Comparison of ENCODE assay signal across 9 mouse cellular contexts in the genomic region with DNA sequence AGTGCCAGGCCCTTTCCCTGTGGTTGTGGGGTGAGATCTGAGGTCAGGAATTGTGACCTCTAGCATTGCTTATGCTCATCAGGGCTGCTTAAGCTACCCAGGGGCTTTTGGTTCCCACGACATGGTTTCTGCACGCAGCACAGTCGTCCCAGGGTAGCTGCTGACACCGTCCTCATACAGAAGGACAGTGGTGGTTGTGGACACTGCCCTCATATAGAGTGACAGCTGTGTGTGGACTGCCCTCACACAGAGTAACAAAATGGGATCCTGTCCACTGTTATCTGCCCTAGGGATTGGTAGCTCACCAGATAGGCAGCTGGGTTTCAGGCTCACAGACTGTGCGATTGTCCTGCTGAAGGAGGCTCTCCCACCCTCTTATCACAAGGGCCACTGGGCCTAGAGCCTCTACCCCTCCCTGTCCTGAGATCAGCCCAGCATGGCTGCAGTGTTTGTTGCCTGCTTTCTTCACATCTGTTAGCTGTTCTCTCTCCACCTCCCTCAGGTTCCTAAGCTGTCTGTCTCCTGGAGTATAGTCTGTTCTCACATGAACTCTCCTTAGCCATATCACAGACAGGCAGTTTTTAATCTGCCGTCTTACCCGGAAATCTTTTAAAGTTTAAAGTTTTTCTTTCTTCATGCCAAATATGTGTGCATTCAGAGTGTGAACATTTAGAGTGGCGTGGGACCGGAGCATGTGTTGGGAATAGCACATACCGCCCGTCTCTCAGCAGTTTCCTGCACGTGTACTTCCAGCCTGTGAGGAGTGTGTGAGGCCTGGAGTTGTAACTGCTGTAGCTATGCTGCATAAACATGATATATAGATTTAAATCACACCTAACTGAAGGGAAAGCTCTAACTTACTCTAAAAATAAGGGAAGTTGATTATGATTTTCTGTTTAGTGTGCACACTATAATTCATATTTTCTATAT. TPM values are rescaled to one million over a fixed set of nuclear protein-coding genes. Genes with fewer than 3 reads are reported as not detected.
DNase-seq lines count a peak whose midpoint lies in the region; ATAC-seq and TF ChIP-seq lines count a peak whose summit lies in the region.
"Had no signal": no experiment of that assay in that cellular context is flagged by ENCODE, and none has a peak within 500 bp of the region (broad histone marks: within the 10 kb centered on the region; RNA-seq: fewer than 3 reads in every experiment).

No protein-coding gene starts in this region.

- H3K4me3 ChIP-seq in neural tube, embryonic 11.5 days (ENCODE audit: low read depth, low read length) = no peak overlapping the region
- no peak overlapping the region for H3K4me3 ChIP-seq in forebrain, embryonic 11.5 days (ENCODE audit: low read depth, low read length)
- H3K4me3 ChIP-seq in limb, embryonic 10.5 days = no peak overlapping the region
- H3K4me3 ChIP-seq in layer of hippocampus, adult 2 months = no peak overlapping the region

- no peak for DNase-seq in neural tube, embryonic 11.5 days (ENCODE audit: low spot score)
- no peak for DNase-seq in neural tube, embryonic 10.5 days (ENCODE audit: extremely low spot score, low spot score)
- no peak for DNase-seq in forebrain, embryonic 11.5 days (ENCODE audit: low spot score)
- no peak for DNase-seq in limb, embryonic 10.5 days (ENCODE audit: low spot score)
- peak; percentile 39 to 53 for DNase-seq in spleen, postnatal 36 days (ENCODE audit: low spot score in 2 of 2)
- no peak for DNase-seq in frontal cortex, postnatal 25 days (ENCODE audit: low spot score in 2 of 2)
- DNase-seq in layer of hippocampus, adult 2 months (ENCODE audit: low spot score in 2 of 2) = no peak
- no peak for DNase-seq in layer of hippocampus, postnatal 14 days (ENCODE audit: low spot score in 2 of 2)
- DNase-seq: kidney, adult 18-20 months had no signal

- no peaks in the 10 kb centered on the region; the same call in 1 of the 2 replicates for H3K4me1 ChIP-seq in neural tube, embryonic 11.5 days (ENCODE audit: control insufficient read depth, insufficient read depth, low read length)
- peaks cover 2% of the 10 kb centered on the region; the same call in 1 of the 2 replicates for H3K4me1 ChIP-seq in forebrain, embryonic 11.5 days (replicated peaks; ENCODE audit: control insufficient read depth, insufficient read depth, low read length)
- H3K4me1 ChIP-seq in limb, embryonic 10.5 days = peaks cover 20% of the 10 kb centered on the region

- no peaks in the 10 kb centered on the region for H3K9me3 ChIP-seq in neural tube, embryonic 11.5 days (ENCODE audit: control insufficient read depth, low read length)
- no peaks in the 10 kb centered on the region for H3K9me3 ChIP-seq in forebrain, embryonic 11.5 days (ENCODE audit: control insufficient read depth, low read length)
- no peaks in the 10 kb centered on the region for H3K9me3 ChIP-seq in limb, embryonic 10.5 days (replicated peaks)

- no peak overlapping the region for H3K9ac ChIP-seq in neural tube, embryonic 11.5 days (ENCODE audit: low read length)
- no peak overlapping the region for H3K9ac ChIP-seq in forebrain, embryonic 11.5 days (ENCODE audit: low read length)

- WGBS in neural tube, embryonic 11.5 days = 82% methylated on average over 12 of the region's 12 CpGs
- WGBS in forebrain, embryonic 11.5 days = 81% methylated on average over 12 of the region's 12 CpGs
- 89% methylated on average over 12 of the region's 12 CpGs for WGBS in limb, embryonic 10.5 days

- 0 out of 2 replicates have a peak, but pooled peaks have one; percentile 21 for ATAC-seq in neural tube, embryonic 11.5 days (ENCODE audit: insufficient read depth, low FRiP score, low TSS enrichment)
- ATAC-seq in forebrain, embryonic 11.5 days (replicated peaks; ENCODE audit: low FRiP score) = peak; percentile 55

- no peaks in the 10 kb centered on the region for H3K36me3 ChIP-seq in neural tube, embryonic 11.5 days (ENCODE audit: control insufficient read depth, insufficient read depth, low read length)
- no peaks in the 10 kb centered on the region for H3K36me3 ChIP-seq in forebrain, embryonic 11.5 days (ENCODE audit: control insufficient read depth, insufficient read depth, low read length)
- H3K36me3 ChIP-seq in limb, embryonic 10.5 days = peaks cover under 1% of the 10 kb centered on the region; the same call in 1 of the 2 replicates

- TF ChIP-seq CTCF in layer of hippocampus, adult 2 months (conservative IDR thresholded peaks at IDR 0.05) = no peak

- no peak overlapping the region for H3K4me2 ChIP-seq in neural tube, embryonic 11.5 days (ENCODE audit: low read depth)
- no peak overlapping the region for H3K4me2 ChIP-seq in forebrain, embryonic 11.5 days (ENCODE audit: low read depth, low read length, severe bottlenecking)

- H3K27ac ChIP-seq in neural tube, embryonic 11.5 days (ENCODE audit: low read depth, low read length) = peak overlapping the region; percentile 3; the same call in 1 of the 2 replicates
- H3K27ac ChIP-seq in forebrain, embryonic 11.5 days (ENCODE audit: low read depth, low read length) = no peak overlapping the region; the same call in 1 of the 2 replicates
- peak overlapping the region; percentile 12; the same call in 1 of the 2 replicates for H3K27ac ChIP-seq in limb, embryonic 10.5 days
- H3K27ac ChIP-seq in layer of hippocampus, adult 2 months = no peak overlapping the region

- H3K27me3 ChIP-seq in neural tube, embryonic 11.5 days (ENCODE audit: control insufficient read depth, insufficient read depth, low read length) = no peaks in the 10 kb centered on the region
- no peaks in the 10 kb centered on the region for H3K27me3 ChIP-seq in forebrain, embryonic 11.5 days (ENCODE audit: control insufficient read depth, insufficient read depth, low read length)
- H3K27me3 ChIP-seq in limb, embryonic 10.5 days (ENCODE audit: low read depth, poor library complexity, severe bottlenecking) = no peaks in the 10 kb centered on the region

RNA-seq across cellular contexts. Expression of a gene that starts 43.8 kb away (rescaled TPM):
- polyA plus RNA-seq in neural tube, embryonic 11.5 days (2014; fragmentation: Nextera tagmentation; extraction: Ambion mirVana) = 39.5 and 42.4 TPM in 2 replicates
- 31.0 and 36.3 TPM in 2 replicates for polyA plus RNA-seq in forebrain, embryonic 11.5 days (2014; fragmentation: Nextera tagmentation; extraction: Ambion mirVana)
- polyA plus RNA-seq in limb, embryonic 10.5 days (2016; fragmentation: Nextera tagmentation; extraction: Ambion mirVana) = 39.5 and 40.2 TPM in 2 replicates
- 10 to 100 TPM; 46.1 to 48.3 TPM for total RNA-seq in layer of hippocampus, adult 2 months (2021)
- total RNA-seq in layer of hippocampus, postnatal 14 days (2021) = 10 to 100 TPM; 46.6 to 47.2 TPM

Comparison
In these comparisons a context has a peak if more than half of its experiments do, and no peak if none do; other contexts are left out.
1. DNase-seq: peak in spleen, postnatal 36 days (2 of 2); none in neural tube, embryonic 11.5 days (single experiment), neural tube, embryonic 10.5 days (single experiment), forebrain, embryonic 11.5 days (single experiment), limb, embryonic 10.5 days (single experiment), frontal cortex, postnatal 25 days (0 of 2), layer of hippocampus, adult 2 months (0 of 2) and layer of hippocampus, postnatal 14 days (0 of 2).
2. H3K27ac ChIP-seq: peak in neural tube, embryonic 11.5 days (single experiment) and limb, embryonic 10.5 days (single experiment); none in forebrain, embryonic 11.5 days (single experiment) and layer of hippocampus, adult 2 months (single experiment).